Mouse (Mus musculus) brain, embryonic 14.5 days (tissue): ENCODE data around the gene Nek8. TPM values are rescaled to one million over a fixed set of nuclear protein-coding genes. Genes with fewer than 3 reads are reported as not detected.
"Not testable (repeated sequence)": the region's sequence is repeated elsewhere in the genome, so short reads cannot be mapped to it uniquely, and the experiment has no call there.

Experiments
- DNase-seq: peaks from one replicate; pipeline ENCODE4 v3.0.0-alpha.2; 2011; ENCODE audit warnings: low read depth
- CTCF ChIP-seq: fragments of 200-500 bp; IDR thresholded peaks from 2 replicates; pipeline ENCODE4 v1.5.1; 2012; ENCODE audit warnings: inconsistent platforms, mild to moderate bottlenecking, moderate library complexity, borderline replicate concordance; ENCODE audit not compliant: insufficient read depth, insufficient read length; ENCODE audit errors: extremely low read depth
- POLR2A ChIP-seq: fragments of 200-500 bp; IDR thresholded peaks from 2 replicates; pipeline ENCODE4 v1.6.1; 2012; ENCODE audit warnings: mild to moderate bottlenecking, inconsistent platforms, borderline replicate concordance; ENCODE audit not compliant: poor library complexity, insufficient read depth, insufficient read length, severe bottlenecking; ENCODE audit errors: extremely low read depth
- polyA plus RNA-seq: library from polyadenylated mRNA; depleted of rRNA; stranded (reverse); fragments of >200 nt; gene quantifications from 2 replicates; pipeline ENCODE4 v1.2.3, GENCODE M21; 2012

Gene Nek8
- polyA plus RNA-seq, 1 experiment, result 8.1 TPM

DNA sequence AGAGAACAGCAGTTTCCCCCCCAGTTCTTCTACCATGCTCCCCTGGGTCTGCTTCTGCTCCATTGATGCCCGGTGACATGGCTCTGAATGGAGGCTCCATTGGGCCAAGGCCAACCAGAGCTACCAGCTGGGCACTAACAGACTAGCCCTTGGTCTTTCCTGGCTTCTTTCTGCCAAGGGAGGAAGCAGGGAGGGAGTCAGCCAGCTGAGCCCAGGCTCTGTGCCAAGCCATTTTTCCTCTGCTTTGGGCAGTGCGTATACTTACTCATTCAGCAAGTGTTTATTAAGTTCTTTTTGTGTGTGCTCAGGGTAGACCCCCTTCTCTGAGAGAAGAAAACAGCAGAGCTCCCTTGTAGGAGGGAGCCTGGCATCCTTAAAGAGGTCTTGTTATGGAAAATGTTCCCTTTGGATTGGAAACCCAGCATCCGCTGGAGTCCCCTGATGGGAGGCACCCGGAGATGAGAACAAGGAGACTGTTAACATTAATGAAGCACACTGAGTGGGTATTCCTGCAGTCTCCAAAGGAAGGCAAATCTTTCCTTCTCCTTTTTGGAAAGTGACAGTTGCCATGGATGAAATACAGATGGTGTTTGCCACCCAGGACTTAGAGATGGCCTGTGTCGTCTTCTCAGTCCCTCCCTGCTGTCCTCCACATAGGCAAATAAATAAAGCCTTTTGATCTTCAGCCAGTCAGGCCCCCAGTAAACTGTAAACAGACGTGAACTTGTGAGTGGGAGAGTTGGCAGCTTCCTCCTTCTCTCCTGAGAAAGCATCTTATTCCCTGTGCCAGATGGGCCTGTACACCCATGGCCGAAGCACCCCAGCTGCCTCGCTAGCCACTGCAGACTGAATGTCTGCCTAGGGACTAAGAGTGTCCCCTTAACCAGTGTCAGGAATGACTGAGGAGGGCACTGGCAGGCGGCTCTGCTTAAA lies 23.9 kb downstream of the Nek8 start:
- peak; percentile 96 for DNase-seq
- TF ChIP-seq POLR2A (no peak), CTCF (no peak)

DNA sequence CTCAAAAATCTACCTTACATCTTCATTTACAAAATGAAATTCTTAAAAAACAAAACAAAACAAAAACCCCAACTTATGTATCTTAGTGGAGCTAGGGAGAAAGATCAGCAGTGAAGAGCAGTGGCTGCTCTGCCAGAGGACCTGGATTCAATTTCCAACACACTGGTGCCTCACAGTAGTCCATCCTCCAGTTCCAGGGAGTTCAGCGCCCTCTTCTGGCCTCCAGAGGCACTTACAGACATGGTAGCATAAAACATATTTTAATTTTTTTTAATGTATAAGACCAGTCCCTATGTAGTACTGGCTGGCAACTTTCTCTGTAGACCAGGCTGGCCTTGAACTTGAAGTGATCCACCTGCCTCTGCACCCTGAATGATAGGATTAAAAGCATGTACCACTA lies 25.3 kb downstream of the Nek8 start:
- DNase-seq, result peak; percentile 51

DNA sequence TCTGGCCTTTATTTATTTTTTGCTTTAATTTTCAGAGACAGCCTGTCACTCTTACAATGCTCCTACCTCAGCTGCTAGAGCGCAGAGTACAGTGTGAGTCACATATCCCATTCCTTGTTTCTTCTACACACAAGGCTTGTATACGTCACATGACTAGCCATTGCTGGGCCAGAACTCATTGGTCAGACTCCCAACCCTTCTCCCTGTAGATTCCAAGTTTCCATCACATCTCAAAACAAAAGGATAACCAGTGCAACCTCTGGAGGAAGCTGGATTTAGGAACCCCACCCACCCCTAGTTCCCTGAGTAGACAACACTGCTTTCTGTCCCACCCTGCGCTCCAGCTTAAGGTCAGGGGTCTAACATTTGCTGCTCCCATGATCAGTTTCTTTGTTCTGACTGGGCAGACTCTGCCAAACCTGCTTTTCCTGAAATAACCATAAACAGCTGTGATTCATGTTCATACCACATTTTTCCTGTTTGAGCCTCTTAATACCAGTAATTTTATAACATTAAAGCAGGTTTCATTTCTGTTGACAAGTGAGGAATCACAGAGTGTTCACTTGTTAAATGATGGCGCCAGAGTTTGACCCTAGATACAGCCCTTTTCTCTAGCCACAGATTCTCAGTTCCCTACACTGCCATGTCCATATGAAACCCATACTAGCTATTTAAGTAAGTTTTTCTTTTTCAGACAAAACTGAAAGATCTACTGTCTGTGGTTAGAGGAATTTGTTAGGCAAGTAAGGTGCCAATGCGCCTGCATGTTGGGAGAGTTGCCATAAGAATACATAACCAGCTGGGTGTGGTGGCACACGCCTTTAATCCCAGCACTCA lies 29.6 kb downstream of the Nek8 start:
- TF ChIP-seq CTCF (no peak), POLR2A (no peak)
- DNase-seq, result no peak

More for the DNA sequence above, 25.3 kb downstream of the Nek8 start:
- TF ChIP-seq CTCF, result peak; percentile 45; the same call in 1 of the 2 replicates
- TF ChIP-seq POLR2A, result no peak

DNA sequence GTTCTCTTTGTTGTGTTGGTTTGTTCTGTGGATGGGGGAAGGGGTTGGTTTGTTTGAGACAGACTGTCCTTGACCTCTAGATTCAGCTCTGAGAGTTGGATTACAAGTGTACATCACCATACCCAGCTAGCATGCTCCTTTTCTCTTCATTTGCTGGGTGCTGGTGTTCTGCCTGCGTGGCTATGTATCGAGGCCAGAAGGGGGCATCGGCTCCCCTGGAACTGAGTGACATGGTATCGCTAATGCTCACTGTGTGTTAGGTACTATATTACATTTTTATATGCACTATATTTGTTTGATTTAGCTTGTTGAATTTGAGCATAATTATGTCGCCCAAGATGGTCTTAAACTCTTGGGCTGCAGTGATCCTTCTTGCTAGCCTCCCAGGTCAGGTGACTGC lies 30.3 kb downstream of the Nek8 start:
- no peak for DNase-seq
- TF ChIP-seq POLR2A (no peak), CTCF (peak; percentile 24; the same call in 1 of the 2 replicates)

DNA sequence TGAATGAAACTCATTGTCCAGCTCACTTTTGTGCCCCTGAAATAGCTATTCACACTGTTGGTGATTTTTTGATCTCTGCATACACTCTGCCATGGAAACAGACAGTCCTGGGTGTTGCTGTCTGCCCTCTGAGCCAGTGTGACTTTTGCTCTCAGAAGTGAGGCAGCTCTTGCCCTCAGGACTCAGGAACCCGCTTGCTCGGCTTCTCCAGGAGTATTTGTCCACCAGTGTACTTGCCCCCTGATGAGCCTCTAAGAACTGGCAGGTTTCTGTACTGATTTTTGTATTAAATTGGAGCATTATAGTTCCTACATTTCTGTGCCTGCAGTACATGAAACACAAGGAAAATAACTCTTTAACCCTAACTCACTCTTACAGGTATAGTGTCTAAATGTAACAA lies 33.0 kb downstream of the Nek8 start:
- no peak for TF ChIP-seq CTCF
- TF ChIP-seq POLR2A, result no peak
- no peak for DNase-seq

DNA sequence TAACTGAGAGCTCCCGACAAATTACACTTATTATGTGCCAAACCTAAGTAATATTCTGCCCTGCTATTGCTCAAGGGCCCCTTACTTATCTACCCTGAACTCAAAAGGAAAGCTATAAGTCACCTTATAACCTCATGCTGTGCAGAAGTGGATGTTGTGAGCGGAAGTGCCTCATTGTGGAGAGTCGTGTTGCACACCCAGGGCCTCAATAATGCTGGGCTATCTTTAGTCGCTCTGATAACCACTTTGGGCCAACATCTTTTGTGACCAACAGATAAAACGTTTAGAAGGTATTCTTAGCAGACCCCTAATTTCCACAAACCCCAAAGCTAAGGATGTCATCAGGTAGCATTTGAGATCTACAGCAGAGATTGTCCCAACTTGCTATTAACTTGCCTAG lies 35.8 kb downstream of the Nek8 start:
- TF ChIP-seq POLR2A, result no peak
- no peak for TF ChIP-seq CTCF

DNA sequence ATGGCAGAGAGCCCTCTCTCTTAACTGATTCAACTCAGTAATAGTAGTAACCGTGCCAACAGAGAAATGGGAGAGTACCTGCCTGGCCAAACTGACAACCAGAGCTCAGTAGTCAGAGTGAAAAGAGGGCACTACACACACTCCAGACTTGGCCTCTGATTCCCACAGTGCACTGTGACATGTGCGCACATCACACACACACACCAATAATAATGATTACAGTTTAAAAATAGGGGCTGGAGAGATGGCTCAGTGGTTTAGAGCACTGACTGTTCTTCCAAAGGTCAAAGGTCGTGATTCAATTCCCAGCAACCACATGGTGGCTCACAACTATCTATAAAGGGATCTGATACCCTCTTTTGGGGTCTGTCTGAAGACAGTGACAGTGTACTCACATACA lies 38.5 kb downstream of the Nek8 start:
- TF ChIP-seq POLR2A (no peak), CTCF (no peak)
- DNase-seq, result no peak

More for the DNA sequence above, 35.8 kb downstream of the Nek8 start:
- DNase-seq, result no peak

DNA sequence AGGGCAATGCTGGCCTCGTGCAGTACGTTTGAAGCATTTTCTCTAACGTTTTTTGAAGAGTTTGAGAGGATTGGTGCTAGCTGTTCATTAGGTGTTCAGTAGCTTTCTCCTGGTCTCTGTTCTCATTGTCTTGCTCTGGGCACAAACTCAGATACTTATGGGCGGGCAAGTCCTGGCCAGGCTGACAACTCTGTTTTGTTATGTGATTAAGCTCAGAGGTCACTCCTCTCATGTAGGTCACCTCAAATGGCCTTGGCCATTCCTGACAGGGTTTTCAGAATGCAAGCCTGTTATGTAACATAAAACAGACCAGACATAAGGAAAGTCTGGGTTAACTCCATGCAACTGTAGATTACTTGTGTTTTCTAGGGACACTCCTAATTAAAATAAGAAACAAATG lies 38.9 kb downstream of the Nek8 start:
- TF ChIP-seq POLR2A (no peak), CTCF (no peak)
- DNase-seq, result no peak

DNA sequence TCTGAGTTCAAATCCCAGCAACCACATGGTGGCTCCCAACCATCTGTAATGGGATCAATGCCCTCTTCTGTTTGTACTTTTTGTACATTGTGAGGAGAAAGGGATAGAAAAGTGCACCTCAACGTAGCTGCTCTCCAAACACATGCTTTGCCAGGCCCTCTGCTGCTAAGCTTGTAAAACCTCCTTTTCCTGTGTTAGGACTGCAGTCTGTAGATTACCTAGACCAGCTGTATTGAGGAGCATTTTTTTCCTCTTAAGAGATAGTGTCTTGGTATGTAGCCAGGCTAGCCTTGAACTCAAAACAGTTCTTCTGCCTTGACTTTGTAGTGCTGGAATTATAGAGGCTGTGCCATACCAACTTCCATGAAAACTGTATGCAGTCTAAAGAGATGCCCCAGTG lies 40.3 kb downstream of the Nek8 start:
- TF ChIP-seq POLR2A (no peak), CTCF (no peak)
- DNase-seq, result no peak

DNA sequence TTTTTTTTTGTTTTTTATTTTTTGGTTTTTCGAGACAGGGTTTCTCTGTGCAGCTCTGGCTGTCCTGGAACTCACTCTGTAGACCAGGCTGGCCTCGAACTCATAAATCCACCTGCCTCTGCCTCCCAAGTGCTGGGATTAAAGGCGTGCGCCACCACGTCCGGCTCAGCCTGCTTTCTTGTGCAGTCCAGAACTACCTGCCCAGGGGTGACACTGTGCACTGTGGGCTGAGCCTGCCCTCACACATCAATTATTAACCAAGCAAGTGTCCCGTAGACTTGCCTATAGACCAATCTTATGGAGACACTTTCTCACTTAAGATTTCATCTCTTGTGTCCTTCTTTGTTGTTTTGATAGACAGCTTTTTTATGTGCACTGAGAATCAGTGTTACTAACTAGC lies 41.2 kb downstream of the Nek8 start:
- DNase-seq, result not testable (repeated sequence)

DNA sequence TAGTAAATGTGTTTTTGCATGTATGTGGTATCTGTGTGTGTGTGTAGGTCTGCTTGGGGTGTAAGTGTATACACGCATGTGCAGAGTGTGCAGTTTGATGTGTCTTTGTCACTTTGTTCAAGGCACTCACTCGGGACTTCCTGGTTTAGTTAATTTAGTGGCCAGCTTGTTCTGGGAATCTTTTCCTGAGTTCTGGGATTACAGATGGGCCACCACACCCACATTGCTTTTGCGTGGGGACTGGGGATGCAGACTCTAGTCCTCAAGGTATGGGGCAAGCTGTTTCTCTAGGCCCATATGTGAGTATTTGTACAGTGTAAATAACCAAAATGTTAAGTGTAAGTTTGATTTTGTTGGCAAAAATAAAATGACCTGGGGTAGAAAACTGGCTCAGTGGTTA lies 42.1 kb downstream of the Nek8 start:
- DNase-seq, result no peak
- TF ChIP-seq POLR2A, result no peak
- no peak for TF ChIP-seq CTCF
